Mouse (Mus musculus) small intestine, adult 2 months (tissue): Measurements from ENCODE around the gene Asic2.

Source experiments
- CTCF ChIP-seq: fragments of 200-500 bp; IDR thresholded peaks from 2 replicates; pipeline ENCODE4 v1.5.1; 2012; ENCODE audit warnings: low read depth, mild to moderate bottlenecking, control low read depth, inconsistent platforms, low read length, moderate library complexity, mixed read lengths; ENCODE audit not compliant: insufficient replicate concordance, insufficient read length; ENCODE audit errors: extremely low read depth
- POLR2A ChIP-seq: fragments of 200-500 bp; IDR thresholded peaks from 2 replicates; pipeline ENCODE4 v1.6.1; 2012; ENCODE audit warnings: low read depth, mild to moderate bottlenecking, control low read depth, inconsistent platforms, low read length, moderate library complexity

GRCm38 (mm10) chr11:81115666-81116065 is 852.6 kb downstream of the Asic2 start:
- no peak for TF ChIP-seq CTCF
- TF ChIP-seq POLR2A = no peak
